Mouse (Mus musculus): ENCODE data around the gene Ap1ar. TPM values are rescaled to one million over a fixed set of nuclear protein-coding genes. Genes with fewer than 3 reads are reported as not detected.
A peak's percentile ranks its signal among the peaks of the same experiment; 100 is the strongest.

Gene Ap1ar
- total RNA-seq, 2 experiments from 2014 or later: 77.7 to 81.5 TPM

- no peak for DNase-seq
Observed at GRCm38 (mm10) chr3:127837972-127838644, 785 bp upstream of the Ap1ar start.

DNA sequence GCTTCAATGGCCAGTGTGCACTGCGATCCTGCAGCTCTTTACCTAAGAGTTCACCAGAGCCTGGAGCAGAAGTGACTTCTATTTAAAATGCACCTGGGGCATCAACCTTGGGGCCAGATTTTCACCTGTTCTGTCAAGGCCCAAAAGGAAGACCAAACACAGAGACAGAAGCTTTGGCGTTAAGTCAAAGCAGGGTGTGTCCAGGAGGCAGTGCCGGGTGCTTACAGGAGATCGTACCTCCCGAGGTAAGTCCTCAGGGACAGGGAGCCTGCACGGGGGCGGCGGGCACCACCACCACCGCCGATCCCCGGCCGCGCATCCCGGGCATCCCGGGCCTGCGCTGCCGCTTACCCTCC lies 547 bp downstream of the Ap1ar start:
- no peak for DNase-seq

DNA sequence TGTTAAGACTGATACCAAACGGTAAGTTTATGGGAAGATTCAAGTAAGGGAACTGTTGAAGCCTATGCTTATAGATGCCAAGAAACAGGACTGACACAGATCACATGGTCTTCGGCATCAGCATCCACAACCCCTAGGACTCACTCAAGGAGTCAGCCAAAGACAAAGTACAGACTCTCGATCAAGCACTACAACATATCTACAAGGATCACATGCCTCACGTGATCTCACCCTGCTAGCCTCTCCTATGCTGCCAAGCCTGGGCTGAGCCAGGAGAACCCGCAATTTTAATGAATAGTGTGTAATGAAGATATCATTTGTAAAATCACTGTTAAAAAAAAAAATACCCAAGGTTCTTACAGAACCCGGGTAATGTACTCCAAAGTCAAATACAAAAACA lies 1.7 kb downstream of the Ap1ar start:
- no peak for DNase-seq

DNA sequence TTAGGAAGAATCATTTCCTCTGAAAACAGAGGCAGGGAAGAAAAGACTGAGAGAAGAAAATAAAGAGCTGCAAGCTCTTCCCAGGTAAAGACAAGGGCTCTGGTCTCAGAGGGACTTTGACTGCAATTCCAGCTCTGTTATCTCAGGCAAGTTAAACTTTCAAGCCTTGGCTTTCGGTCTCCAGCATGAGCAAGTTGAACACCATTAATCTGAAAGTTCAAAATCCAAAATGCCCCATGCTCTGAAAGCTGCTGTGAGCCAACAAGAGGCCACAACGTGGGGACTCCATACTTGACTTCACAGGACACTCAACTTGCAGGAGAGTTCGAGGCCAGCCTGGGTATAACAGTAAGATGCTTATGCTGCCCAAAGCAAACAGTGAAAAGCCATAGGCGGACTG lies 3.3 kb downstream of the Ap1ar start:
- no peak for DNase-seq

GRCm38 (mm10) chr3:127831079-127831478 lies 6.2 kb downstream of the Ap1ar start:
- no peak for DNase-seq

DNA sequence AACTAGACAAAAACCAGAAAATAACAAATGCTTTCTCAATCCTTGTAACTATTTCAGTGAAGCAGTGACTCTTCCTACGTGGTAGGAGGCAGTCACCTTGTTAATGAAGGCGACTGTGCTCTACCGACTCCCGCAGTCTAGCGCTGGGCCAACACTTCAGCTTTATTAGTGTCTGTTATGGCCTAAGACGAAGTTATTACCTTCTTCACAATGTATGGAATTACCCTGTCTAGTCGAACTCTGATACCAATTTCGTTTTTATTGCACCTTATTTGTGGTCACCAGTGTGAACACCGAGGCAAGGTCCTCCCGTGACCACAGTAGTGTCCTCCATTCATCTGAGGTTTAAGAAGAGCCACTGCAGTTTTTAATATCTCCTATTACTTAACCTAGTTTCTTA lies 7.1 kb downstream of the Ap1ar start:
- no peak for DNase-seq

- no peak for DNase-seq
Observed at GRCm38 (mm10) chr3:127827123-127827522, 10.2 kb downstream of the Ap1ar start.

GRCm38 (mm10) chr3:127826503-127826902 lies 10.8 kb downstream of the Ap1ar start:
- no peak for DNase-seq

- DNase-seq: no peak
Observed at GRCm38 (mm10) chr3:127823886-127824863, 13.1 kb downstream of the Ap1ar start.

DNA sequence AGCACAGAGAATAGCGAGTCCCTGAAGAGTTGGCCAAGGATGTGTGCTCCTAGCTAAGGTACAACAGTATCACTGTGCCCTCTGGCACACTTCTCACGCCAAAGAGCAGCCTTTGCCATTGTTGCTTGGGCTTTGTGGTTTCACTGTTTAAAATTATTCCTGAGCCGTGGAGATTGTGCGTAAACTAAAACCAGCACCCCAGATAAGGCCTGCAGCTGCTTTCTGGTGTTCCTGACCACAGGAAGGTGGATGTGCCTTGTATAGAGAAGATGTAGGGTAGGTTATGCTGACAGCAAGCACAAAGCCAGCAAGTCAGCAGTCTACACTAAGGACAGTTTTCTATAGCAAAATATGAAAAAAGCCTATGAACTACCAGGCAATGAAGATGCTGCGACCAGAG lies 16.1 kb downstream of the Ap1ar start:
- no peak for DNase-seq

DNA sequence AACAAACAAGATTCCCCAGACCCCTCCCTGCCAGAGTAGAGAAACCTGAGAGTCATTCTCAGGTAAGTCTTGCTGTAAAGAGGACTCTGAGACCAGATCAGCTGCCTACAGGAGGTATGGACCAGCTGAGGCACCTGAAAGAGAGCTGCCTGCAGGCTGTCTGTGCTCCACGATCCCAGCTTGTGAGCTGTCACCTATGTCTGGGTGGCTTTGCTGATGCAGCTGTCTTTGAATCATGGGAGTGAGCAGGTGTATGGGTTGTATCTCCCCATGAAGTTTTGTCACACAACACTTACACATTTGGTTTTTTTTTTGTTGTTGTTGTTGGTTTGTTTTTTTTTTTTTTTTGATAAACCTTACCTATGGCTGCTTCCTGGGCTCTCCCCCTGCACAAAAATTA lies 16.9 kb downstream of the Ap1ar start:
- no peak for DNase-seq

- DNase-seq: no peak
Observed at GRCm38 (mm10) chr3:127818694-127819663, 18.3 kb downstream of the Ap1ar start.

- DNase-seq: no peak
Observed at GRCm38 (mm10) chr3:127817120-127817683, 20.1 kb downstream of the Ap1ar start.

DNA sequence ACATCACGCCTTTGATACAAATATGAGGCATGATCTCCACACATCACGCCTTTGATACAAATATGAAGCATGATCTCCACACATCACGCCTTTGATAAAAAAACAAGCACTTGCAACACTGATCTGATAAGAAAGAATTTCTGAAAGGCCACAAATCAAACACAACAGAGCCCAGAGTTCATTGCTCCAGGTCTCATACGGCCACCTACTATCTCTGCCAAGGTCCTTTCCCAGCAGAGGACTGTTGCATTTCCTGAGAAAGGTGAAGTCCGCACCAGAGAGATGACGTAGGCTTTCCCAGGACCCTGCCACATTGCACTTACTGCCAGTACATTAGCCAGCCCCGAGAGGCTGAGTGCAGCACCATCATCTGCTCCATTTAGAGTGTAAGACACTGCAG lies 28.2 kb downstream of the Ap1ar start:
- no peak for DNase-seq

DNA sequence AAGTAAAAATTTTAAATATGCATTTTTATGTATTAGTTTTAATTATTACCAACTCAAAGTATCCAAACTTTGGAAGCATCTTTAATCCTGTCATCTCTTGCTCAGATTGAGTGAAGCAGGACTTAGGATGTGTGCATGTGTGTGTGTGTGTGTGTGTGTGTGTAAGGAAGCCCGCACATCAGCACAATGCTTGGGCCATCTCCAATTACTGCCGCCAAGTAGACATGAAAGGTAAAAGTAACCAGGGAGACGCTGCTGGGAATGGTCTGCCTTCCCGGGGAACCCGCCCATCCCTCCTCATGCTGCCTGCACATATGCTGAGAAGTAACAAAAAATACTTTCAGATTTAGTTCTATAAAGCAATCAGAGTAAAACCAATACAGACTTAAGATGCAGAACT lies 29.5 kb downstream of the Ap1ar start:
- no peak for DNase-seq

GRCm38 (mm10) chr3:127805991-127806390 lies 31.3 kb downstream of the Ap1ar start:
- no peak for DNase-seq

DNA sequence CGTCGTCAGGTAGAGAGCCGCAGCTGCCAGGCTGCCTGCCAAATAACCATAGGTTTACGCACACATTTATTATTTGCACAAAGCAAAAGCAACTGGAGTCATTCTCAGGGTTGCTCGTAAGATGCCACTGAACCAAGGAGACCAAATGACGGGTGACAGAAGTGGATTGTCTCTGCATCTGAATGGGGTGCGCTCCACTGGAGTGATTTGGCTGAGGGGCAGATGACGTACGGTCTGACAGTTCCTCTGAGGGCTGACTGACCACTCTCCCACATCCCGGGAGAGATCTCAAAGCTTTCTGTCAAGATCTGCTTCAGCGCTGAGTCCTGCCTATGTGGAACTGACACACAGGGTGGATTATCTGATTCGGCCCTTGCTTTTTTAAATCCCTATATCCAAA lies 32.3 kb downstream of the Ap1ar start:
- DNase-seq: no peak

DNA sequence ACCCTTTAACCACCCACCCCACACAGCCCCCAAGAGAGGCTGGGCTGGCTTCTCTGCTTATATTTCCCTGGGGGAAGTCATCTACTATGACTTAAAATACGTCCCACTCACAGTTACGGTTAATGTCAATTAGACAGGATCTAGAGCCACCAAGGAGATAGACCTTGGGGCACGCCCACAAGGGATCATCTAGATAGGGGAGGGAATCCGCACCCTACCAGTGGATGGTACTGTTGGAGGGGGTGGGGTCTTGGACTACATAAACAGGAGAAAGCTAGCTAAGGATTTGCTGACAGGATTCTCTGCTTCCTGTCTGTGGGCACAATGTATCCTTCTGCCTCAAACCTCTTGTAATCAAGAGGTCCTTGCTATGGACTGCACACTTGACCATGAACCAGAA lies 32.9 kb downstream of the Ap1ar start:
- no peak for DNase-seq

GRCm38 (mm10) chr3:127802814-127803213 lies 34.5 kb downstream of the Ap1ar start:
- peak in 1 of 2 experiments; percentile 26 for DNase-seq

DNA sequence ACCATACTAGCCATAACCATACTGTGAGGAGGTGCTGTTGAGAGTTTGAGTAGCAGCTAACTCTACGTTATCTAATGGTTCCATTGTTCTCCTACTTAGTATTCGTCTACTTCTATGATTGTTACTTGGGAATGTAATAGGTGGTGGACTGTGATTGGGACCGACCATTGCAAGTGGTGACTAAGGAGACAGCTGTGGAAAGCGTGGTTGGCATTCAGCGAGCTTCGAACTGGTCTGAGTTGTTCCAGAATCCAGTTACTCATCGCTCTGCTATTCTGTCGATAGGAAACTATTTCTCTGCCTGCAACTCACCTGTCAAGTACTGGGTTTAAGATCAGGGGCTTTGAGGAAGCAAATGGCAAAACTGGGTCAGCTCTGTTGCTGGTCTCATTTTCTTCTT lies 36.2 kb downstream of the Ap1ar start:
- DNase-seq: no peak

- no peak for DNase-seq
Observed at GRCm38 (mm10) chr3:127796271-127796670, 41.1 kb downstream of the Ap1ar start.

DNA sequence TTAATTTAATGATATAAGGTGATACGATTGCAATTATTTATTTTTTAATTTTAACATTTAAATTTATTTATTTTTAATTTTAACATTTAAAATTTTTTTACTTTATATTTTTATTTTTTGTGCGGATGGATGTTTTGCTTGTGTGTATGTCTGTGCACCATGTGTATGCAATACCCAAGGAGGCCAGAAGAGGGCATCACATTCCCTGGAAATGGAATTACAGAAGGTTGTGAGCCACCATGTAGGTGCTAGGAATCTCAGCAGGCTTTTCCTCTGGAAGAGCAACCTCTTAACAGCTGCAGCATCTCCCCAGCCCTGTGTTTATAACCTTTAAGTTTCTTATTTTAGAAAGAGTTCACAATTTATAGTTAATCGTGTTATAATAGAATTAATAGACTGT lies 41.6 kb downstream of the Ap1ar start:
- no peak for DNase-seq

Data from layer of hippocampus, postnatal 36 days (tissue).